Mouse (Mus musculus) retina, embryonic 14.5 days (tissue): ENCODE results near the gene Prkce.

Experiments
- DNase-seq: peaks from one replicate; pipeline ENCODE4 v3.0.0-alpha.2; 2015; ENCODE audit warnings: low spot score

Gene Prkce

DNA sequence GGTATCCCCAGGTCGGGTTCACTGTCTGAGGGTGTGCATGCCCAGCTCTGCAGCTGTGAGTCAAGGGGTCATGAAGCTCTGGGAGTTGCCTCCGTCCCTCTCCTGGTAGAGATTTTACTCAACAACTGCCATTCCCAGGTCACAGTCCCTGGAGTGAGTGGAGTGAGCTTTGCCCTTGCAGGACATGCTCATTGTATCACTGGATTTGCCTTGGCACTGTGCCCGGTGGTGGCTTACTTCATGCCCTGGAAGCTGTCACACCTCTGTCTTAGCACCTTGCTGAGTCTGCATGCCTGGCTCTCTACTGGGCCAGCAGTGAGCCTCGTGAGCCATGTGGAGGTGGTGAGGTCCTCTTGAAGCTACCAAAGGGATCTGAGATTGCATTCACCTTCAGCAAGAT, 167.4 kb downstream of the Prkce start:
- no peak for DNase-seq

DNA sequence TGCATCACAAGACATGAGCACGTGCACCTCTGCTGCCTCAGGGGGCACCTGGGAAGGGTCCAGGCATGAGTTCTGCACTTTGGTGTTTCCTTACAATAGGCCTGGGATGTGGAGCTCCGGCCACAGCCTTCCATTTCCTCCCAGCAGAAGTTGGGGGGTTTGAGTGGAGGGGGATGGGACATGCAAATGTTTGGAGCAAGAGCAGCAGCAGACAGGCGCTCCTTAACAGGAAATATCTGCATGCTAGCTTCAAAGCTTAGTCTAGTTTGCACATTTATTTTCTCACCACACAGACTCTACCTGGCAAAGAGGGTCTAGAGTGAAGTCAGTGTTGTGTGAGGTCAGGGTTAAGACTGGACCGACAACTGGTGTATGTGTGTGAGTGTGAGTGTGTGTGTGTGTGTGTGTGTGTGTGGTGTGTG, 169.1 kb downstream of the Prkce start:
- no peak for DNase-seq

DNA sequence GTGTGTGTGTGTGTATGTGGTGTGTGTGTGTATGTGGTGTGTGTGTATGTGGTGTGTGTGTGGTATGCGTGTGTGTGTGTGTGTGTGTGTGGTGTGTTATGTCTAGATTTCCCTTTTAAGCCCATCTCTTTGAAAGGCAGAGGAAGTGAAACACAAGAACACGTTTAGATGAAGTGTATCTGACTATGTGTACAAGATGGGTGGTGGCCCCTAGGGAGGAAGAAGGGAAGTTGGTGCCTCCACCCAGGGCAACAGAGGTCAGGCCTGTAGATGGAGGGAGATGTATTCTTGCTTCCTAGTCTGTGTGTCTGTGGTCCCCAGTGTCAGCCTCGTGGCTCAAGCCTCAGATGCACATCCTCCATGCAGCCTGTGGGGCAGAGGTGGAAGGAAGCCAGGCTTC, 169.5 kb downstream of the Prkce start:
- no peak for DNase-seq

DNA sequence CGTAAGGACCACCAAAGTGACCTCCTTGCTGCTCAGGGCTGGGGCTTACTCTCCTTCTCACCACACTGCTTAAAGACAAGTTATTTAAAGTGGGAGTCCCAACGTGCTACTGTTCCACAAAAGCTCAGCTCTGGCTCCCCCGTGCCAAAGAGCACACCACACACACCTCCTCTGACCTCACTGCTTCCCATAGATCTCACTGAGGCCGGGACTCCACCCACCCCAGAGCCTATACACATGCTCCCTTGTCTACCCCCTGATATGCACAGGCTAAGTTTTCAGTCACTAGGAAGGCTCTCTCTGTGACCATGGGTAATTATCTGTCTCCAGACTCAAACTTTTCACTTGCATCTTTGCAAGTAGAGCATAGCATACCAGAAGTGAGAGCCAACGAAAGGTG, 170.7 kb downstream of the Prkce start:
- no peak for DNase-seq

DNA sequence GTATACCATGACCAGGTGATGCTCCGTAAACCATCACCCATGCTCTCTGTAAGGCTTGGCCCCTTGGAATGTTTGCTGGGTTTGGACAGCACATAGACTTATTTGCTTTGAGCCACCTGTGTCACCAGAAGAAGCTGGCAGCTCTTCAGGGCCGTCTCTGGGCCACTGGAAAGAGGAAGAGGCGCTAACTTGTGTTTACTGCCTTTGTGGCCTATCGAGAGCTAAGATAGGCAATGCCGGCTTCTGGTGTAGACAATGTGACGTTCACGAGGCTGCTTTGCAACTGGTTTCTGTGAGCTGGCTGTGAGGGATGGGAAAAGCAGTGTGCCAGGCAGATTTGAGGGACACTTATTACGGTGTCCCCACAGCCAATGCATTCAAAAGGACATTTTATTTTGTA, 176.4 kb downstream of the Prkce start:
- DNase-seq: no peak

DNA sequence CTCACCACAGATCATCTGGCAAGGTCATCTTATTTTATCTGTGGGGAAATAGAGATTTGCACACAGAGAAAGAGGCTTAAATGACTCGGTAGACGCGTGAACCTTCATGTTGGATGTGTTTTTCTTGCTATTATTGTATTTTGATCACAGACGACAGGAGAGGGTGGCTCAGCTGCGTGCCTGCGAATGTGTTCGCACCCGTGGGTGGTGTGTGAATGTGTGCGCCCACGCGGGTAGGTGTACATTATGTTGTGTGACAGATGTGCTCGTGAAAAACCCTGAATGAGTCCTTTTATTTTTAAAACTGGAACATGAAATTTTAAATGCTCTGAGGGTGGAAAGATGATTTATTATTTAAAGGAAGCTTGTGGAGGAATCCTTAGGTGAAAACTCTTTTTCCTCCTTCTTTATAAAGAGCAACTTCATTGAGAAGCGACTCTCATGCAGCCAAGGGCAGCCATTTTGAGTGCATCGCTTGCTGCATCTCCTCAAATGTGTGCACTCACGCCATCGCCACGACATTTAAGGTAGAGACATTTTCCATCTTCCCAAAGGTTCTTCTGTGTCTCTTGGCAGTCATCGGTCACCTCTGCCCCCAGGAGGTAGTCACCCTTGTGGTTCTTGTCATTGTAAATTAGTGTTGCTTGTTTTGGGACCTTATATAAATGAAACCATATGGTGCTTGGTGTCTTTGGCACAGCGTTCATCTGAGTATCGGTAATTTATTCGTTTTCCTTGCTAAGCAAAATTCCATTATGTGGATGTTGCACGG, 177.8 kb downstream of the Prkce start:
- no peak for DNase-seq

DNA sequence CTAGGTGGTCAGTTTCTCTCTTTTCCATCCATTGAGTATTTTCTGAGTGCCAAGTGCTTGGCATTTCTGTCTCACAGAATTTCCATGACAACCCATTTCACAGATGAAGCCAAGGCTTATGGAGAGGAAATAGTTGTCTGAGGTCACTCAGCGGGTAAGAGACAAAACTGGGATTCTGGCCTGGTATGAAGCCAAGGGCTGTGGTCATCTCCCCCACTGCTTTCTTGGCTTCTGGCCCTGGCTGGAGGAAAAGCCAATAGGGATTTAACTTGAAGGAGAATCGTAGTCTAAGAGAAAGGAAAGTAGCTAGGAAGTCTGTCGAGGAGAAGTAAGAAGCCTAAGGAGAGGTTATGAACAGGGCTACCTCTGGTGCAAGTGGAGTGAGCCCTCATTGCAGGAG, 182.7 kb downstream of the Prkce start:
- DNase-seq: no peak

DNA sequence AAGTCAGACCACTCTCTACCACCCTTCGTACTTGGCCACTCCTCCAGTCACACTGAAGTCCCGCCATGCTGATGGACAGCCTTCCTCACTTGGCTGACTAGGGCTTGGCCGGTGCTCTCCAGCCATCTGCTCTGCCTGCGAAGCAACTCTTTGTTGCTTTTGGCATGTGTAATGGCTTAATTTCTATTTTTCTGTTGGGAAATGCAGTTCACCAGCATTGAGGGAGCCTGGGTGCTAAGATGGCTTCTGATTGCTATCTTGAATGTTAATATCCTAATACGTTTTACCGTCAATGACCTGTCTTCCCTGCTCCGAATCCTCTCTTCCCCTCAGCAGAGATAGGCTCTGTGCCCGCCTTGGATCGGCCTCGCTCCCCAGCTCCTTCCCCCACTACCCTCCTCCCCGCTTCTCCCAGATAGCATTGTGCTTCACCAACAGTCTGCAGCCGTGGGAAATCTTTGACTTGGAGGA, 183.2 kb downstream of the Prkce start:
- DNase-seq: no peak

DNA sequence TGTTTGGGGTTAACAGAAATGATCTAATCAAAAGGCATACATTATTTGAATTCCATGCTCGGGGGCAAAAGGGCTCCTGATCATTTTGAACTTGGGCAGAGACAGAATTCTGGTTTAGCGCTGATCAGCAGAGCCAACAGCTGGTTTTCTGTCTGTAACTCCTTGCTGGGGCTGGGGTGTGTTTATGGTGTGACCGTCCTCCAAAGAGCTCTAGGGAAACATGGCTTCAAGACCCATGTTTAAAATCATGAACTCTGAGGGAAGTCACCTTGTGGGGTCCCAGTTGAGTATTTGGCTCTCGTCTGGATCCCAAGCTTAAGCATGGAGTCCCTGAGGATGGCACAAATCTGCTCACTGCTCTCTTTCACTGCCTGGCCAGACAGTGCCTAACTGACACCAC, 183.7 kb downstream of the Prkce start:
- no peak for DNase-seq

DNA sequence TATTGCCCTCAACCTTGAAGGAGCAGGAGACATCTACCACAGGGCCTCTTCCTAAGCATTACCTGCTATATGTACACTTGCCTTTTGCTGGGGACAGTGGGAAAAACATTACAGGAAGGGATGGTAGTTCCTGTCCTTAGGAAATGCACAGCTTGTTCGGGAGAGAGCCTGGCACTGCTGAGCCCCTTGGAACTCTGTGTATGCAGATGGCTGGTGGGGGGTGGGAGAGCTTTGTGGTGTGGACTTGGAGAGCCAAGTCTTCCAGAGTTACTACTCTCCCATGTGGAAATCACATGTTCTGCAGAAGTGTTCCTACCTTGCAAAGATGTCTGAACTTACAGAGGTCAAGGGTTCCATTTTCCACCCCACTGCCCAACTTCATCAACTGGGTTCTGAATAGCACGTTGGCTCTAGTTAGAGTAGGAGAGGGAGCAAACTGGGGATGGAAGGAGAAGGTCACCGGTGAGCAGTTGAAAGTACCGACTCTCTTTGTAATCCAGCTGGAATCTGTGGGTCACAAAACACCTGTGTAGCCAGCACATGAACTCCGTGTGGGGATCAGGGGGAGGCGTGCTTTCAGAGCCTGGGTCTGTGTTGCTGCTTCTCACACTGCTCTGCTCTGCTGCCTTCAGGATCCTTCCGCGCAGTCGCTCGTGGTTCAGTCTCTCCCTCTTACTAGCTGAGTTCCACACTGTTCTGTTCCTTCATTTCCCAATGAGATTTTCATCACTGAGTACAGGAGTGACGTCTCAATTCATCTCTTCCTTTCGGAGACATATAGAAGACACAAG, 184.9 kb downstream of the Prkce start:
- DNase-seq: no peak

DNA sequence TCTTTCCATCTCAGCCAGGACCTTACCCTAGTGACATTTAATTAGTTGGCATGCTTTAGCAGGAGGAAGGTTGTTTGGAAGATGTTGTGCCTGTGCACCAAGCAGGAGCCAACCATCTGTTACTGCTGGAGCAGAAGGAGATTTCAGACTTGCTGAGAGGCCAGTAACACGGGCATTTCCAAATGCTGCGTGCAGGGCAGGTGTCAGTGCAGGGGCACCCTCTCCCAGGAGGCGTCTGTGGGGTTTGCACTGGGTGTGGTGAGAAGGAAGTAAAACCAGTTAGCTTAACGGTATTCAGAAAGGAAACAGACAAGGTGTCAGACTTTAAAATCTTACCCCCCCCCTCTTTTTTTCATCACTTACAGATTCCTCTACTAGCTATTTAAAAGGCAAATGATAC, 186.1 kb downstream of the Prkce start:
- no peak for DNase-seq

DNA sequence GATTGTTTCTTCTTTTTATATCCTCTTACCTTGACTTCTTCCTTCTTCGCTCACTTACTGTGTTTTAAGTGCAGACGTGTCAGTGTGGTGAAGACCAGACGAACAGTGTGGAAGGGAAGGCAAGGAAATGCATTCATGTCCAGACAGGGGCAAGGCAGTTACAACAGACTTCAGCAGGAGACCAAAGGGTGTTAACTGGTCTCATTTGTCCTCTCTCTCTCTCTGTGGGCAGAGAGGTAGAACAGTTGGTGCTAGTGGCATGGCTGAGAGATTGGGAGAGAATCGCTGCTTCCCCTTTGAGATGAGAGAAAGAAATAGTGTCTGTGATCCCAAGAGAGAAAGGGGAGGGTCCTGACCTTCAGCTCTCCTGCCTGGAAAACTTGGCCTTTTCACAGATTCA, 186.5 kb downstream of the Prkce start:
- no peak for DNase-seq

DNA sequence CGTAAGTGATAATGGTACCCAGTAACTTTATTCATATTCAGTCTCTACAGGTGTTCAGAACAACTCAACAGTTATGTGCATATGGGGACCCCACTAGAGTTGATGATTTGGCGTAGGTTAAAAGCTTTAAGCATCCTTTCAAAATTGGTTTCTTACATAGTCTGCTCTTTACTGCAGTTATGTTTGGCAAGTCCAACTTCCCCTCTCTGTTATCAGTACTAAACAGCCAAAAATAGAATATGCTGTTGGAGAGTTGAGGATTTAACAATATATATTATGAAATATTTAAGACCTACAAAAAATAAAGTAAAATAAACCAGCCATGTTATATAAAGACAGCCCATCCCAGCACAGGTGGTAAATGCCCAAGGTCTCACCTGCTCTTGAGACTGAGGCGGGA, 187.3 kb downstream of the Prkce start:
- no peak for DNase-seq

DNA sequence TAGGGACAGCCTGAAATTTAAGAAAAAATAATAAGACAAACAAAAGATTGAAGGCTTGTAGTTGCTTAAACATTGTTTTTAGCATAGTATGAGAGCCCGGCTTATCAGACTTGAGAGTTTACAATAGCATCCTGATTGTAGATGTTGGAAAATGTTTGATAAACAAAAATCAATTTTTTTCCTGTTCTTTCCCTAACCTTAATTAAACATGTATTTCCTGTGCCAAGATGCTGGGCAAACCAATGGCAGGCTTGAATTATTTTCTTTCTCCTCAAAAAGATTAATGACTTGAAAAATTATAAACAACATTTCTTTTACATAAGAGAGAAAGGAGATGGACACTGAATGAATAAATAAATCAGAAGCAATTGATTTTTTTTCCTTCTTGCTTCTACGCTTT, 187.7 kb downstream of the Prkce start:
- no peak for DNase-seq

DNA sequence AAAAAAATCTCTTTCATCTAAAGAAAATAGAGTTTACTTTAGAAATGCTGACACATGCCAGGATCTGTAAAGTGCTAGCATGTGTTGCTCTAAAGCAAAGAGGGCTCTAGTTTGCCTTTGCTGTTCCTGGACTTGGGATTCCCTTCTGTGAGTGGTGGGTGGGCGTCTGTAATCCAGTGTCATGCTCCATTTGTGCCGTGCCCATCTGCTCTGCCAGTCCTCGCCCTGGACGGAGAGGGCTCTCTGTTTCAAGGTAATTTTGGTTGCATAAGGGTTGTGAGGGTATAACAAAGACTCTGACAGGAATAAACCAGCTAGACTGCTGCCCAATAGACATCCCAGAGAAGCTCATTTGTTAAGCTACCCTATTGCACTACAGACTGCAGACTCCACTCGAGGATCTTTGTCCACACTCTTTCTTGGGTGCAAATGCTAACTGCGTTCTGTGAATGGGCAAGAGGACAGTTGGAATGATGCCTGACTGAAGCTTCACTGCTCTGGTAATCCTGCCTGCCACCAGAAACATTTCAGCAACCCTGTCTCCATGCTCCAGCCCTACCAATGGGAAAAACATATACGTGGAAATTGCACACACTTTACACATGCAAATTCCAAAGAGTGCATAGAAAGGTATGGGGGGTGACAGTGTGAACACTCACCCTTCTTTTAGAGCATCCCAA, 188.3 kb downstream of the Prkce start:
- DNase-seq: no peak

DNA sequence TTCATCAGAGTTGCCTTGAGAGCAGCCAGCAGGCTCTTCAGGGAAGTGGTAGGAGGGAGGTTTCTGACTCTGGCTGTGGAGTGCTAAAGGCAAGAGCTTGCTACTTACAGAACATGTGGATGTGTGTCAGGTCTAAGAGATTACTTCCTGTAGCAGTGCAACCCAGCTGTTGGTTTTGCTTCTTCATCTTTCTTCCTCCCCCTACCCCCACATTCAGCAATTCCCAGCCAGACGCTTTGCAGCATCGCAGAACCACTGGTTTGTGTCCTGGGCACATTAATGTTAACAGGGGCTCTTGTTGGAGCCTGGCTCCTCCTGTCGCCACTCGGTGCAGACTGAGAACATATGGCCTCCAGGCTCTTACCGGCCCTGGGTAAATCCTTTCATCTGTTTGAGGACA, 190.8 kb downstream of the Prkce start:
- DNase-seq: no peak

DNA sequence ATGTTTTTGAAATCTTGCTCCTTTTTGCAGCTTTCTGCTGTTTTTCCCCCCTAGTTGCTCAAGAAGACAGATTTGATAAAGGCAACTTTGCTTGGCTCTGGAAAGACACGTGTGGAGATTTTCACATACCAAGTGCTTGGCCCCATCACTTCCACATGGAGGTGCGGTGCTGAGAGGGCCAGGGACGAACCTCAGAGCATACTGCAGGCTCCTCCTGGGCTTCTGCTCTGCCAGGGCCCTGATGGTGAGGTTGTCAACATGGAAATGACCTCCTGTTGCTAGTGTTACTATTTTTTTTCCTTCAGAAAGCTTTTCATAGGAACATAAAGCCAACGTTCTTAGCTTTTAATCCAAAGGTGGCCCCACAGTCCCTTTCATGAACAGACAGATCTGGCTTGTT, 191.3 kb downstream of the Prkce start:
- no peak for DNase-seq

DNA sequence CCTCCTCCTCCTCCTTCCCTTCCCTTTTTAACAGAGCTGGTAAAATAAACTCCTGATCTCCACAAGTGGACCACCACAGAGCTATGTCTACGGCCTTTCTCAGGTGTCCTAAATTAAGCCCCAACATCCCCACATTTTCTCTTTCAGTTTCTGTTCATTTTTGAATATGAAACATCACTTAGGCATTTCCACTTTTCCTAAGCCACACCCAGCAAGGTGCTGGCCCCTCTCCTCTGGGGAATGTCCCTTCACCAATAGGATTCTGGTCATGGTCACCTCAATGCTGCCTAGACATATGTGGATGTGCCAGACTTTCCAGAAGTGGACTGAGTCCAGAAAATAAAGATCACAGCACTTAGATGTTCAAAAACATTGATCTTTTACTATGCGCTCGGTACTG, 193.3 kb downstream of the Prkce start:
- DNase-seq: no peak

DNA sequence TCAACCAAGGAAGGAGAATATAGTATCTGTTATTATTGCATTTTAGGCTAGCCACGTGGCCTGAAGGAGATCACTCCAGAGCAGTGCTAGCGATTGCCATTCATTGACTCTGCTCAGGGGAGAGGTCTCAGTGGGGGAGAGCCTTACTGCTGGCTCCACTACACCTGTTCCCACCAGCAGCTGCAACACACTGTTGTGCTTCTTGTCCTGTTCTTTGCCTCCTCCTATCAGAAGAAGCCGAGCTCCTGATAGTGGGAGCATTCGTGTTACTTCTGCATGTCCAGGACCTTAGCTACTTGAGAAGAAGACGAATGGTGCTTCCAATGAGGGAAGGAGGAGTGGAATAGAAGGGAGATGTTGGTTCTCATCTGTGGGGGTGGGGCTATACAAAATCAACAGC, 195.8 kb downstream of the Prkce start:
- DNase-seq: no peak

DNA sequence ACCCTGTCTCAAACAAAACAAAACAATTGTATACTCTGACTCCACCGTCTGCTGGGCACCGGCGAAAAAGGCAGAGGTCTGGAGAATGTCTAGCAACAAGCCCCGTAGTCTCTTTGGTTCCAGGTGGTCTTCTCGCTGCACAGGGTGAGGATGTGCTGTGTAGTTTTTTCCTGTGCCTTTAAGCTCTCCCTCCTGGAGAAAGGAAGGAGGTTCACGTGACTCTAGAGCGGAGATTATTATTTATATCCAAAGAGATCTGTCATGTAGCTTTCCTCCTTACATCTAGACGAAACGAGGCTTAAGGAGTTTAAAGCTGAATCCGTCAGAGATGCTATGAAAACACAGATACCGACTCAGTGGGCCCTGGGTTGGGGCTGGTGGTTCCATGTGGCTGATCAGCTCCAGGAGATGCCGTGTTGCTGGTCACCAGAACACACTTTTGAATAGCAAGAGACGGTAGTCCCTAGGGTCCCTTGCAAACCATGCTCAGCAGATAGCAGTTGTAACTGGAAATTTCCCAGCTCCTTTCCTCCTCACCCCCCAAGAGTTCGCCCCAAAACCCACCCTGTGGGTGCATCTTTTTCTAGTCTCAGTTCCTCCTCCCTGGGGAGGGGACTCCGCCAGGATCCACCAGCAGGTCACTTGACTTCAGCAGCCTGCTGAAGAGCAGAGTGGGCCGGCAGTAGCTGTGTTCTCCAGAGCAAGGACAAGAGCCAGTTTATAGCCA, 196.9 kb downstream of the Prkce start:
- DNase-seq: no peak

DNA sequence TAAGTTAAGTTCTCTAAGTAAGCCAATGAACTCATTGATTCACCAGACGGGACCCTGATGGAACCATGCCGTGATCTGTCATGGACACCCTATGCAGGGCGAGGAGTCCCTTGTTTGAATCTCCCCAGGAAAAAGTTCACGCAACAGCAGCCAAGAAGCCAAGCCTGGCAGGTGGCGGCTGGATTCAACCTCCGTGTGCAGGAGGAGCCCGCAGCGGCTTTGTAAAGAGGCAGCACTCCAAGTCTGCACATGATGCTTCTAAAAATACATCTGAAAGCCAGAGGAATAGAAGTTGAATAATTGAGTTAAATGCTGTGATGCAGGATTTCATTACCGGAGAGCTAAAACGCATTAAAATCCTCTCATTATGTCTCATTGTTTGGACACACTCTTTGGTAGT, 199.3 kb downstream of the Prkce start:
- no peak for DNase-seq

DNA sequence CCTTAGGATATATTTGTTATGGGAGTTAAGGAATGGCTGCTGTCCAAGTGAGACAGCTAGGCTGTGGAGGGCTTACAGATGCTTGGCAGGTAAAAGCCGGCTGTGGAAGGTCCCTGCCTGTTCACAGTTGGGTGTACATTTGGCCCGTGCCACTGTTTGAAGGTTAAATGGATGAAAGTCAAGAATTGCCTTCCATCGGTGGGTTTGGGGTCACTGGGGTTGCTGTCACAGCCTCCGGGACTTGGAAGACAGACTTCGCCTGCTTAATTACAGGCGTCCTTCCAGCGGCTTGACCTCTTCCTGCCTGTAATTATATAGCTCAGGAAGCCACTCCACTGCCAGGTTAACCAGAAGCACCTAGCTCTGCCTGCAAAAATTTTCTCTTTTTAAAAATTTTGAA, 200.1 kb downstream of the Prkce start:
- no peak for DNase-seq
